Mouse (Mus musculus) limb, embryonic 14.5 days (tissue): ENCODE measurements around the gene Lhx8. TPM values are rescaled to one million over a fixed set of nuclear protein-coding genes. Genes with fewer than 3 reads are reported as not detected.
A peak's percentile ranks its signal among the peaks of the same experiment; 100 is the strongest.

Experiments used
- ATAC-seq: fragments of 200-750 bp; cut with Nextera tagmentation; 2 replicates; pipeline ENCODE4 v1.8.0; 2017; ENCODE audit warnings: low read depth, moderate number of reproducible peaks, moderate TSS enrichment; ENCODE audit not compliant: low FRiP score
- DNase-seq: peaks from one replicate; pipeline ENCODE4 v3.0.0-alpha.2; 2015; ENCODE audit warnings: low spot score
- H3K27ac ChIP-seq: fragments of 300-500 bp; sonication (generic); replicated peaks from 2 replicates; pipeline ENCODE4 v1.5.1; 2014; ENCODE audit warnings: low read depth, mild to moderate bottlenecking, low read length, moderate library complexity, mixed read lengths
- H3K27me3 ChIP-seq: fragments of 300-500 bp; sonication (generic); 2 replicates; pipeline ENCODE4 v1.6.1; 2014; ENCODE audit warnings: low read length, mixed read lengths; ENCODE audit not compliant: control insufficient read depth, insufficient read depth
- H3K36me3 ChIP-seq: fragments of 300-500 bp; sonication (generic); 2 replicates; pipeline ENCODE4 v1.6.1; 2014; ENCODE audit warnings: mild to moderate bottlenecking, low read length, moderate library complexity, mixed read lengths; ENCODE audit not compliant: control insufficient read depth, insufficient read depth
- H3K4me1 ChIP-seq: fragments of 300-500 bp; sonication (generic); 2 replicates; pipeline ENCODE4 v1.6.1; 2014; ENCODE audit warnings: antibody characterized with exemption, low read length, mixed read lengths; ENCODE audit not compliant: control insufficient read depth, insufficient read depth
- H3K4me2 ChIP-seq: fragments of 300-500 bp; sonication (generic); replicated peaks from 2 replicates; pipeline ENCODE4 v1.6.1; 2014; ENCODE audit warnings: low read depth, mild to moderate bottlenecking, low read length, moderate library complexity; ENCODE audit not compliant: severe bottlenecking
- H3K4me3 ChIP-seq: fragments of 300-500 bp; sonication (generic); replicated peaks from 2 replicates; pipeline ENCODE4 v1.5.1; 2014; ENCODE audit warnings: low read length
- H3K9ac ChIP-seq: fragments of 300-500 bp; sonication (generic); 2 replicates; pipeline ENCODE4 v1.6.1; 2014; ENCODE audit warnings: mild to moderate bottlenecking, low read depth, low read length, moderate library complexity; ENCODE audit not compliant: severe bottlenecking
- H3K9me3 ChIP-seq: fragments of 300-500 bp; sonication (generic); 2 replicates; pipeline ENCODE4 v1.6.1; 2016; ENCODE audit warnings: low read length; ENCODE audit not compliant: control insufficient read depth
- POLR2A ChIP-seq: fragments of 200-500 bp; IDR thresholded peaks from 2 replicates; pipeline ENCODE4 v1.8.0; 2012; ENCODE audit warnings: inconsistent platforms, mild to moderate bottlenecking, moderate library complexity, borderline replicate concordance; ENCODE audit not compliant: insufficient read depth, insufficient read length; ENCODE audit errors: extremely low read depth
- WGBS: fragments of 180-500 bp; shearing (Covaris S2); extraction: QIAGEN DNeasy Blood & Tissue Kit; methylation state at CpG from one replicate; pipeline ENCODE4 v1.1.7; 2014; 5-methylcytosine and 5-hydroxymethylcytosine counted together
- polyA plus RNA-seq, 2 experiments: library from polyadenylated mRNA; depleted of rRNA in 1 of 2; stranded (reverse) in 1 of 2; unstranded in 1 of 2; fragments of >200 nt; fragmentation: Nextera tagmentation in 1 of 2; extraction: Ambion mirVana in 1 of 2; gene quantifications; 2 replicates each; pipeline versions ENCODE4 v1.2.1 to v1.2.3; 2012 to 2014

The Lhx8 gene
- polyA plus RNA-seq, 2 experiments, result 2.2 to 2.9 TPM

DNA sequence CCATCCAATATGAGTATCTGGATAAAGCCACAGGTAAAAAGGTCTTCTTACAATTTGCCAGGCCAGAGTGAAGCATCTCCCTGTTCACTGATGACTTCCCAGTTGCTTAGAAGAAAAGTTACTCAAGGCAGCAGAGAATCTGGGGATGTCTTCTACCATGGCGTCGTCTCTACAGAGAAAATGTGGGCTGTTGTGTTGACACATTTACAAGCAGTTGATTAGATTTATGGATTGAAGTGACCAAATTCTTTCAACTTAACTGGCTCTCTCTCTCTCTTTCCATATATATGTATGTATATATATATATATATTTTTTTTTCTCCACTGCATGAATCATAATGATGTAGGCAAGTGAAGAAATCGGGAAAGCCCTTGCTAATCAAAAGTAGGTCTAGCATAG is 55.8 kb downstream of the Lhx8 start:
- no peak overlapping the region for H3K4me3 ChIP-seq
- ATAC-seq, result no peak
- no peak overlapping the region for H3K9ac ChIP-seq
- peak; percentile 25 for DNase-seq
- TF ChIP-seq POLR2A, result no peak
- 30% methylated on average over 3 of the region's 3 CpGs for WGBS
- H3K9me3 ChIP-seq, result no peaks in the 10 kb centered on the region
- no peak overlapping the region for H3K4me2 ChIP-seq
- no peaks in the 10 kb centered on the region for H3K4me1 ChIP-seq
- no peak overlapping the region for H3K27ac ChIP-seq
- no peaks in the 10 kb centered on the region for H3K36me3 ChIP-seq
- H3K27me3 ChIP-seq, result 0 out of 2 replicates have a peak, but pooled peaks cover 11% of the 10 kb centered on the region

DNA sequence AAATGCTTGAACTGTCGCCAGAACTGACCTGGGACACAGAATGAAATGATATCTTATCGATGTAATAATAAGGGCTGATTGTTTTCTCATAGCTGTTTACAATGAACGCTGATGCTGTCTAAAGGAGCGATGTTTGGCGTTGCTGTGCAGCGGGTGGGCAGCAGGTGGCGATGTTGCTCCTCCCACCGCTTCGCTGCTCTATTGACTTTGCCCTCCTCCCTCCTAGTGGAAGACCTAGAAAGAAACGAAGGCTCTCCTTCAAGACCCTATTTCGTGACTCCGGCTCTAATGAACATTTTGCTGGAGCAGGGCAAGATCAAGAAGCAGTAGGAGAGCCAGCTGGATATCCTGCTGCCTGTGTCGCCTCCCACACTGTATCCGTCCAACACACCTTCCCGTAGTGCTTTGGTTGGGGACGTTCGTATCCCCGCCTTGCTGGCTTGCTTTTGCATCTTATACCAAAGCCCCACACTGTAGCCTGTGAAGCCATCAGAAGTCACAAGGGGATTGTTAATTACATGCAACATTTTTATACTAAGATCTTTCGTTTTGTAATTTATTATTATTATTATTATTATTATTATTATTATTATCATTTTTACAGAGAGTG is 60.6 kb downstream of the Lhx8 start:
- Histone ChIP-seq H3K4me3 (peak overlapping the region; percentile 11), H3K27ac (no peak overlapping the region), H3K4me1 (no peaks in the 10 kb centered on the region), H3K27me3 (0 out of 2 replicates have a peak, but pooled peaks cover 23% of the 10 kb centered on the region), H3K36me3 (no peaks in the 10 kb centered on the region), H3K4me2 (peak overlapping the region; percentile 35), H3K9ac (0 out of 2 replicates have a peak overlapping the region, but pooled peaks have one; percentile 0), H3K9me3 (no peaks in the 10 kb centered on the region)
- TF ChIP-seq POLR2A, result no peak
- DNase-seq, result peak; percentile 84
- ATAC-seq, result peak; percentile 78
- 15% methylated on average over 19 of the region's 19 CpGs for WGBS

DNA sequence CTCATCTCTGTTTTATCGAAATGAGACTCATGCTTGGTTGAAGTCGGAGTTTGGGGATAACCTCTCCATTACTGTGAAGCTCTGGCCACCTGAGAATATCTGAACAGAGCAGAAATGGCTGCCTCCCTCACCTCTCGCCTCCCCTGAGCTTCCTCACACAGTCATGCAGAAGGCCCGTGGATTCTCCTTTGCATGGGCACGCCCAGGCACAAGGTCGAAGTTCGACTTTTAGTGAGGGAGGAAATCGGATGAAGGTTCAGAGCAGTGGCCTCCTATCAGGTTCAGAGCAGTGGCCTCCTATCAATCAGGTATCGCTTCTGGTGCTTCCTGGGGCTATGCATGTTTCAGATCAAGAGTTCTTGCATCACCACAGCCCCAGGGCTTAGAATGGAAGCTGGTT is 62.1 kb downstream of the Lhx8 start:
- H3K4me3 ChIP-seq, result no peak overlapping the region
- no peak overlapping the region for H3K4me2 ChIP-seq
- H3K9me3 ChIP-seq, result no peaks in the 10 kb centered on the region
- DNase-seq (no peak), ATAC-seq (no peak)
- H3K27me3 ChIP-seq, result peaks cover 31% of the 10 kb centered on the region; the same call in 1 of the 2 replicates
- 69% methylated on average over 9 of the region's 9 CpGs for WGBS
- no peak overlapping the region for H3K9ac ChIP-seq
- no peak for TF ChIP-seq POLR2A
- H3K4me1 ChIP-seq, result no peaks in the 10 kb centered on the region
- H3K36me3 ChIP-seq, result no peaks in the 10 kb centered on the region
- H3K27ac ChIP-seq, result no peak overlapping the region

DNA sequence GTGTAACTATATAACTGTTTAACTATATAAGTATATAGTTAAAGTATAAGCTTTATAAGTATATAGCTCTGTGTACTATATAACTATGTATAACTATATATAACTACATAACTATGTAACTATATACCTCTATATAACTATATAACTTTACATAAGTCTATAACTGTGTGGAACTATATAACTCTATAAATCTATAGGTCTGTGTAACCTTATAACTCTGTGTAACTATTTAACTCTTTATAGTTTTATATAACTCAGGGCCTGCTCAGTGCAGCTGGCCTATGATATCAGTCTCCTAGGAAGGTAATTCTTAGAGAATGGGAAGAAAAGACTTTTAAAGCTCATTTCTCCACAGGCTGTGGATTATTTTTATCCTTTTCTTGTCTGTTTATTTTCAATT is 73.1 kb downstream of the Lhx8 start:
- H3K4me3 ChIP-seq, result no peak overlapping the region
- DNase-seq (no peak), ATAC-seq (no peak)
- H3K4me2 ChIP-seq, result no peak overlapping the region
- no peaks in the 10 kb centered on the region for H3K4me1 ChIP-seq
- no peak for TF ChIP-seq POLR2A
- no peaks in the 10 kb centered on the region for H3K36me3 ChIP-seq
- H3K9ac ChIP-seq, result no peak overlapping the region
- no peaks in the 10 kb centered on the region for H3K9me3 ChIP-seq
- no peaks in the 10 kb centered on the region; the same call in 1 of the 2 replicates for H3K27me3 ChIP-seq
- H3K27ac ChIP-seq, result no peak overlapping the region
